Mouse (Mus musculus) neural tube, embryonic 10.5 days (tissue): Measurements from ENCODE around the gene Cldn14.

Source experiments
- DNase-seq: peaks from one replicate; pipeline ENCODE4 v3.0.0-alpha.2; 2017; ENCODE audit warnings: low spot score; ENCODE audit errors: extremely low spot score

Gene Cldn14

DNA sequence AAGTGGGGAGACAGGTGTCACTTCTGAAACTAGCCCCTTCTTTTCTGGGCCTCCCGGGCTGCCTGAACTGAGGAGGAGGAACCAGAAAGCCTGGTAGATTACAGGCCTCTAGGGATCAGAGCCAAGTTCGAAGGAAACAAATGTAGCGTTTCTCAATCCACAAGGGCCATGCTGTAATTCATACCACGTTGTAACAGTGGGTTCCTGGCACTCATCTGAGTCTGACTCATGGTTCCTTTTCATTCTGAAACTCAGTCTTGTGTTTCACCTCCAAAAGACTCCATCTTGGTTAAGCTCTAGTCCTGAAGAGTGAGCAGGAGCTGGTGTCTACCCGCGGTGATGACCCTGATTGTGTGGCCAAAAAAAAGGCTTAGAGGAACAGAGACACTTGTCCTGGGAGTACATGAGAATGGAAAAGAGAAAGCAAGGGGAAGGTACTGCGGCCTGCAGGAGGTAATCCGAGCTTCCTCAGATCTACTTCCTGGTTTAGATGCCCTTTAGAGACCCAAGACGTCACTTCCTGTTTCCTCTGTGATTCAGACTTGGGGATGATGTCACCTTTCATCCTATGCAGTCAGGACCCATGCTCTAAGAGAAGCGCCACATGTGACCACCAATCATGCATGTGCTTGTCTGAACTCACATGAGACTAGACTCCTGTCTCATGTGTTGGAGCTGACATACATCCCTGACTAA, 94.6 kb downstream of the Cldn14 start:
- DNase-seq, result no peak

DNA sequence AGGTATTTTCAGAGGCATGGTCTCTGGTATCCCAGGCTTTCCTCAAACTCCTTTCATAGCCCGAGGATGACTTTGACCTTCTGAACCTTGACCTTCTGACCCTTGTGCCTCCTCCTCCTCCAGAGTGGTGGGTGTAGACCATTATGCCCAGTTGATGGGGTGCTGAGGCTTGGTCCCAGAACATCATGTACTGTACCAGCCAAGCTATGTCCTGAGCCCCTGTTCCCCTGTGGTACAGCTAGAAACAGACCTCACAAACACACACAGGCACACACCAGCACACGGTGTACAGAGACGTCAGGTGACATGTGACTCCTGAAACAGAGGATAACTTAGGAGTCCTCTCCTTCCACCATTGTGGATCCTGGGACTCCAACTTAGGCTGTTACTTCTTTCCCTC, 95.8 kb downstream of the Cldn14 start:
- no peak for DNase-seq

DNA sequence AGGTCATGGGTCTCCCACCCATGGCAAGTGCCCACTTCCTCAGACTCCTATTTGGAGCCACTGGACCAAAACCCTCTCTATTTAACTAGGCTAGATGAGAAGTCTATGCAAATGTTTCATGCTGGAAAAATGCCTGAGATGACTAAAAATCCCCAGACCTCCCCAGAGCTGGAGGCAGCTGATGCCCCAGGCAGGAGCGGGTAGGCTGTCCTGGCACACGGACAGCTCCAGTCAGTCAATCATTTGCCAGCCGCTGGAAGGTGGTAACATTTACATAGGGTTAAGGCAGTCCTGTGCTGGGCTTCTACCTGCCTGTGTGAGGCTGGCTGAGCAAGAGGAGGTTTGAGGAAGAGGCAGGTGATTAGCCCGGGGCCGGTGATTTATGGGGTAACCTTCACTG, 96.5 kb downstream of the Cldn14 start:
- DNase-seq, result no peak

DNA sequence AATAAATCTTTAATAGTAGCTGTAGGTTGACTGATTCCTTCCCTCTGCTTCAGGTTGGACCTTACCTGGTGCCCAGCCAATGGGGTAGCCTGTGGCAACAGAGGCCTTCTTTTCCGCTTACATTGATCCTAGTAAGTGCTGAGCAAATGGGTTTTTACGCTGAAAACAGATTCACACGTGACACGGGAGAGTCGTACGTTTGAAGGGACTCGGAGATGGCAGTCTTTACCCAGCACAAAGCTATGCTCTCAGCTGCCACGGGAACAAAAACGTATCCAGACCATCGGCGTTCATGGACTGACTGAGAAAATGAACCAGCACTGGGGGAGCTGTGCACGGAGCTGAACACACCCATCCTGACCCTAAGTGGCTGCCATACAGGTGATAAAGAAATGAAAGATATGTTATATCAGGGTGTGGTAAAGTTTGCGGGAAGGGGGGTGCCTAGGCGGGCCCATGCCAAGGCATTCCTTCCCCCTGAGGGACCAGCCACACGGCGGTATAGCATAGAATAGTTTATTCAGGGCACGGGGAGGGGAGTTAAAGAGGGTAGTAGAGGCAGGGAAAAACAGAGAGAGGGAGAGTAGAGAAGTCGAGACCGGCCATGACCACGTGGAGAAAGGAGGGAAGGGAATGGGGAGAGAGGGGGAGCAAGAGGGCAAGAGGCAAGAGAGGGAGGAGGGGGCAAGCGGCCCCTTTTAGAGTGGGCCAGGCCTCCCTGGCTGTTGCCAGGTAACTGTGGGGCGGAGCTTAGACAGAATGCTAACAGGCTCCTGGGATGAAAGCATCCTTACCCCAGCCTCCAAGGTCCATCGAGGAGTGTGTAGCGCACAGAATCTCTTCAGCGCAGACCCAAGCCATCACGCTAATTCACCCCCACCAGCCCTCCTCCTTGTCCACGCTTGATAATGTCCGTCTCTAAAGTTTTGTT, 97.6 kb downstream of the Cldn14 start:
- no peak for DNase-seq

DNA sequence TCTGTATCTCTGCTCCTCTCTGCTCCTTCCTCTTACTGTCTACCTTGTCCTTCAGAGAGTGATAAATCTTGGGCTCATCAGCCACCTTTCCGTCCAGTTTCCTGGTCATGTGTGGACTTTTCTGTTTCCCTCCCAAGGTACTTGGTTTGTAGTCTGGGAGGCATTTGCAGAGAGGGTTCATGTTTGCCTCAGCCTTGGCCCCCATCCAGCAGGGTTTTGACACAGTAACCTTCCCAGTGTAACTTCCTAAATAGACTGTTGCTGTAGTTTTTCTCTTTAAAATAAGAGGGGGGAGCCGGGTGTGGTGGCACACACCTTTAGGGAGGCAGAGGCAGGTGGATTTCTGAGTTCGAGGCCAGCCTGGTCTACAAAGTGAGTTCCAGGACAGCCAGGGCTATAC, 98.7 kb downstream of the Cldn14 start:
- no peak for DNase-seq

DNA sequence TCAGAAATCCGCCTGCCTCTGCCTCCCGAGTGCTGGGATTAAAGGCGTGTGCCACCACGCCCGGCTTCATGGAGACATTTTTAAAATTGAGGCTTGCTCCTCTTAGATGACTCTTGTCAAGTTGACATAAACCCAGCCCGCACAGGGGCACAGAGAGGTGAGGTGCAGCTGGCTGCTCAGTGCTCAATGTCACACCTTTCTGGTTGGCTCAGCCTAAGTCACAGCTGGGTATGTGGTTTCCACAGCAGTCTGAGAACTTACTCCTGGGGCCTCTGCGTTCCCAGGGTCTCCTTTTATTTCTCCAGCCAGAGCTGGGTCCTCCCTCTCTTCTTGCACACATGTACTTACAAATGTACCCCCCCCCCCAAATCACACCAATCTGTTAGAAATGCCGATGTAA, 100.4 kb downstream of the Cldn14 start:
- no peak for DNase-seq

DNA sequence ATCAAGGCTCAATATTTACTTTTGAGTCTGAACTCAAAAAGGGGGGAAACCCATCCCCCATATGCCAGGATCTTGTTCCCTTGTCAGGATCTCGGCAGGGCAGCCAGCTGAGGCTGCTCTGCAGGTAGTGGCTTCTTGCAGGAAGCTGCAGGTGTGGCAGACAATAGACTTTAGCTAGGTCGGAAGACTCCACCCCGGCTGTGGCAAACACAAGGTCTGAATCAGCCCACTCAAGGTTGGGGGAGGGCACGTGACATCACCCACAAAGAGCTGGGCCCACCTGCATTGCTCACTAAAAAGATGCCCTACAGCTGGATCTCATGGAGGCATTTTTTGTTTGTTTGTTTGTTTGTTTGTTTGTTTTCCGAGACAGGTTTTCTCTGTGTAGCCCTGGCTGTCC, 100.9 kb downstream of the Cldn14 start:
- no peak for DNase-seq

DNA sequence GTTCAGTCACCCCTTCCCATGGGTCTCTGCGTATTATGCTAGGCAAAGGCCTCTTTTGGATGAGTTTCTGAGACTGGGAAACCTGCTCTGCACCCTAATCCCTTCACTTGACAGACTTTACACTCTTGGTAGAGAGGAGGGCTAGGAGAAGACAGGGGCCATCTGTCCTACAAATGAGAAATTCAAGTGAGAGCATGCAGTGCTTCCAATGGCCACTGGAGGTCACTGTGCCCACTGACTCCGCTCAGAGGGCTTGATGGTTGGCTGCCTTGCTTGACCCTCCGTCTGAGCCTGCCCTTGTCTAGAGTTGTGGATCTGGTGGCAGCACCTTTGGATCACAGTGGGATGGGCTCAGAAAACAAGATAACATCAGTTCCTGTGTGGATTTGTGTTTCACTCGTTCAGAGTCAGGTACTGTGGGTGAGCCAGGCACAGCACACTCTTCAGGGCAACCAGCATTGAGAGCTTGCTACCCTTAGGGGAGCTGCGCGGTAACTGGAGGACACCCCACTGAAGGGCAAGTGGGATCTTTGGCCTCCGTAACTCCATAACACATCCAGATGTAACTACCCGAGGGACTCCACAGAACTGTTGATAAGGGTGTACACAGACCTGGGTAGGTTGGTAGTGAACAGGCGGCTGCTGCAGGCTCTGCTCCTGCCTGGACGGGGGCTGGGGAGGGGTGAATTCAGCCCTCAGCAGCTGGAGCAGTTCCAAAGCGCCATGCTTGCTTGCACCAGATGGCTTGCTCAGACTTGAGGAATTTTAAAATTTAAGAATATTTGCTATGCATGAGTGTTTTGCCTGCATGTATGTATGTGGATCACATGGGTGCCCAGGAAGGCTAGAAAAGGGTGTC, 102.3 kb downstream of the Cldn14 start:
- DNase-seq, result peak; percentile 73

DNA sequence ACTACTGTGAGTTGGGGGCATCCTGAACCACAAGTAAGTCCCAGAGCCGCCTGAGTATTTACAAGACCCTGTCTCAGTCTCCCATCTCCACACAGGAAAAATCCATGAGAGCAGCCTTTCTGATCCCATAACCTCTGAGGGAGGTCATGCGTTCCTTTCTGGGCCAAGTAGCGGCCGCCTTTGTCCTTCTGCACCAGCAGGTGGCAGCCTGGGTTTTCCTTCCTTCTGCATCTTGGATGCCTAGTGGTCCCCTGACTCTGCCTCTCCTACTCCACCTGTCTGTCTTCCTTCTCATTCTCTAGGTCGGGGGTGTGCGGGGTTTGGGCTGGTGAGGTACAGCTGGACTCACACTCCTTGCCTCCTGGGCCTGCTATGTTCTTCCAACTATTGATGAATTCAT, 105.6 kb downstream of the Cldn14 start:
- DNase-seq, result no peak

DNA sequence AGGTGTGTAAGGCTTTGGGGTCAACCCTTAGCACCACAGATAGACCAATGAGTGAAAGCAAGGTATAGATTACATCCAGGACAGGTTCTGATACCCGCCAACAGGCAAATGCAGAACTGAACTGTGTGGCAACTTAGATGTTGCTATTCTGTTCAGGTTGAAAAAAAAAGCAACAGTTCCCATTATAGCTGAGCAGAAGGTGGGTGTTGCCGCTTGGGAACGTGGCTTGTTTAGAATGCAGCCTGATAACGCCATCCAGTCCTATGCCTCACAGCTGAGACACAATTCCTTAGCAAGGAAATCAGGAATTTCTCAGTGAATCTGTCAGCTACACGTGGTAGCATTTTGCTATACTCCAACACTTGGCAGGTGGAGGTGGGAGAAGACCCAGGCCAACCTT, 115.4 kb downstream of the Cldn14 start:
- DNase-seq, result no peak

DNA sequence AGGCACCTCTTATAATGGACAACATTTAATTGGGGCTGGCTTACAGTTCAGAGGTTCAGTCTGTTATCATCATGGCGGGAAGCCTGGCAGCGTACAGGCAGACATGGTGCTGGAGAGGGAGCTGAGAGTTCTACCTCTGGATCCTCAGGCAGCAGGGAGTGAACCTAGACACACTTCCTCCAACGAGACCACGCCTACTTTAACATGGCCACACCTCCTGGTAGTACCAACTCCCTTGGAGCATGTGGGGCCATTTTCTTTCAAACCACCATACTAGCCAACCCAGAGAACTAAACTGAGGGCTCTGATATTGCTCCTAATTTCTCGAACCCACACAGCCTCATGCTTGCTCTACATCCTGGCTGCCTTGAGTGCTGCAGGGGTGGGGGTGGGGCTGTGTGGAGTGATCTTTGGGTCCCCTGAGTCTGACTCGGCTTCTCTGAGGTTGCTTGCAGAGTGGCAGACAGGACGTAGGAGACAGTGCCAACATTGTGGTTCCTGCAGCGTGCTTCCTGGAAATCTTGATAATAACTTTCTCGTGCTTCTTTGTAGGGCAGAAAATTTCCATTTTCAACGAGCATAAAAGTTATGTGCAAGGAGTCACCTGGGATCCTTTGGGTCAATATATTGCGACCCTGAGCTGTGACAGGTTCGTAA, 117.6 kb downstream of the Cldn14 start:
- DNase-seq, result no peak

DNA sequence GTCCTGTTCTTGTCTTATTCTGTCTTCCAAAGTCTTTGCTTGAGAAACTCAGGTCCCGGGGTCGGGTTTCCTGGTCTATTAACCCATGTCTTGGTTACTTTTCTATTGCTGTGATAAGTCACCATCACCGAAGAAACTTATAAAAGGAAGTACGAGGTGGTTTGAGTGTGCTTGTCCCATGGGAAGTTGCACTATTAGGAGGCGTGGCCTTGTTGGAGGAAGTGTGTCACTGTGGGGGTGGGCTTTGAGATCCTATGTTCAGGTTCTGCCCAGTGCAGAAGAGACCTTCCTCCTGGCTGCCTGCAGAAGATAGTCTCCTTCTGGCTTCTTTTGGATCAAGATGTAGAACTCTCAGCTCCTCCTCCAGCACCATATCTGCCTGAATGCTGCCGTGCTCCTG, 120.2 kb downstream of the Cldn14 start:
- no peak for DNase-seq

DNA sequence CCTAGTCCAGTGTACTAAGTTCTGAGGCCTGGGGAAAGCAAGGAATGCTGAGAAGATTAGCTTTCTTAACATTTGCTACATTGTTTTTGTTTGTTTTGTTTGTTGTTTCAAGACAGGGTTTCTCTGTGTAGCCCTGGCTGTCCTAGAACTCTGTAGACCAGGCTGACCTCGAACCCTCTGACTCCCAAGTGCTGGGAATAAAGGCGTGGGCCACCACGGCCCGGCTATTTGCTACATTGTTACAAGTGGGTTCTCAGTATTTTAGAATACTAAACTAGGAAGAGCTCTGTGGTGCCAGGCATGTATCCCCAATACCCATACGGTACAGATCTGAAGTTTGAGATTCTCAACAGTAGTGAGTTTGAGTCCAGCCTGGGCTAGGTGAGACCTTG, 123.9 kb downstream of the Cldn14 start:
- DNase-seq, result no peak

DNA sequence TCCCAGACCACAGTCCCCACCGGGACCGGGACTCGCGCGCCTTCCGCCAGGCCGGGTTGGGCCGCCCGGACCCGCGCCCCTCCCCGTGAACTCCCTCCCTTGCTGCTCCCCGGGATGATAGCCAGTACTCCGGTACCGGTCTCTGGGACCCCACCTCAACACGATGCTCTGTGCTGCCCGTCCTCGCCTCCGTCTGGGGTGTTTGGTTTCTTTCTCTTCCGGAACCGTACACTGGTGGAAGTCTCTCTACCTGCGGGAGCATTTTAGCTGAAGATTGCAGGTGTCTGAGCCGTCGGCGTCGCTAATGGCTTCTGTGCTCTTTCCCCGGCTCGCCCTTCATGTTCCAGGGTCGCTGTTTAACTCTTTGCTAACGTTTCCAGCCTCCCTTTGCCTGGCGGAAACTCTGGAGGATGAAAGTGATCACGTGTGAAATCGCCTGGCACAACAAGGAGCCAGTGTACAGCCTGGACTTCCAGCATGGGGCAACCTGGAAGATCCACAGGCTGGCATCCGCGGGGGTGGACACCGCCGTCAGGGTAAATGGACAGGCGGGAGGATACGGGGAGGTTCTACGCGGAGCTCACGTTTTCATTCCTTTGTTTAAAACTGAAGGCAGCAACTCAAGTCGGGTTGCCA, 124.4 kb downstream of the Cldn14 start:
- DNase-seq, result peak; percentile 57

DNA sequence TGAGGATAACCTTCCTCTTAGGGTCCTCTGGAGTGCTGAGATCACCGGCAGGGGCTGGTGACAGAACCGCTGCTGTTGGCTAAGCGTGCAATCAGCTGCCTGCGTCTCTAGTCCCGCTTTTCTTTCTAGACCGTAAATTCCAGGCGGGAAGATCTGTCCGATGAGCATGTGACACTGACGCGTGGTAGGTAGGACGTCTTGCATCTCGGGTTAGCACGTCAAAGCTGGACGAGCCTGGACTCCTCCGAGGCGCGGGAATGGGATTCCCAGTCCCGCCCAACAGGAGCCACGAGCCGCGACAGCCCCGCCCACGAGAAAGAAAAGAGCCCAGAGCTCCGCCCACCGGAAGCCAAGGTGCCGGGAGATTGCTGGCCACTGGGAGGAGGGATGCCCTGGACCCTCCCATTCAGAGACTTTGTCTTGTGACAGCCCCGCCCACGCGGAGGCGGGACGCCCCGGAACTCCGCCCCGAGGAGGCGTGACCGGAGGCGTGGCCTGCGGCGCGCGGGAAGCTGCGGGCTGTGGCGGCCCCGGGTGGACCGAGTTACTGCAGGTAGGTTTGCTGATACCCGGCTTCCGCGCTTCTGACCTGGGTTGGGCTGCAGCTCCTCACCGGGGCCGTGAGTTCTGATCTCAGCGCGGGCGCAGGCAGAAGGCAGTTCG, 125.1 kb downstream of the Cldn14 start, which contains the start of gene Chaf1b:
Gene Chaf1b (plus strand): TSS at position 479 of the 663 bp plus-strand sequence.
- peak; percentile 100 for DNase-seq

DNA sequence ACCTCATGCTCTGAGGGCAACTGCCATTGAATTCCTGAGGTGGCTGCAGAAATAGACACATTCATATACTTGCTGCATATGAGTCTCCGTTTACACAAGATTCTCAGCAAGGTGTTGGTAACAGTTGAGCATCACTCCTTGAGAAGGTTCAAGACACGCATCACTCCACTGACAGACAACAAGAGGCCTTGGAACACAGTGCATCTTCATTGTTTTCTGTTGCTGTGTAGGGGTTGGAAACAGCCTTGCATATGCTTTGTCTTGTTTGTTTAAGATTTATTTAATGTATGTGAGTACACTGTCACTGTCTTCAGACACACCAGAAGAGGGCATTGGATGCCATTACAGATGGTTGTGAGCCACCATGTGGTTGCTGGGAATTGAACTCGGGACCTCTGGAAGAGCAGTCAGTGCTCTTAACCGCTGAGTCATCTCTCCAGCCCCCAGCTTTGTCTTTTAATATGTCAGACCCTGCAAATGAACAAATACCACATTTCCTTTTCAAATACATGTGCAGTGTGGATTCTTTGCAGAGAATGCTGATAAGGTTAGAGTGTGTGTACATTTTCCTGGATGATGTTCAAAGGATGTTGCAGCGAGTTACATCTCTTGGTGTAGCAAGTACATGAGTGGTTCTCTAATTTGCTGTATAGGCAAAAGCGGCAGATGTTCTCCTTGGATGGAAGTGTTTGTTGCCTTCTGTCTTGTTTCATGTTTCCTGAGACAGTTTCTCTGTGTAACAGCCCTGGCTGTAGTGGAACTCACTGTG, 130.8 kb downstream of the Cldn14 start:
- no peak for DNase-seq

DNA sequence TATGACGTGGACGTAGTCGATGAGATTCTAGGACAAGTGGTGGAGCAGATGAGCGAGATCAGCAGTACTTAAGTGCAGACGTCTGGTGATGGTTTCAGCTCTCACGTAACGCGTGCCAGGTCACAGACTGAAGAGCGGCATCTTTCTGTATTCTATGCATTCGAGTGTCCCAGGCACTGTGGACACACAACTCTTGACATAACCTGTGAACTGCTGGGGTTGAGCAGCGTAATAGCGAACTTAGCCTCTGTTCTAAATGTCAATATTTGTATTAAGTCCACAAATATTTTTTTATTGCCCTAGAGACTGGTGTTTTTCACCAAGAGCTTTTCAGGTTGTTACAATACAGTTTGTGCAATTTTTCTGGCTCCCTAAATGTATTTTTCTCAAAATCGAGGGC, 133.8 kb downstream of the Cldn14 start:
- DNase-seq, result no peak
